Comparison of ENCODE assay signal across 23 mouse cellular contexts in the genomic region with DNA sequence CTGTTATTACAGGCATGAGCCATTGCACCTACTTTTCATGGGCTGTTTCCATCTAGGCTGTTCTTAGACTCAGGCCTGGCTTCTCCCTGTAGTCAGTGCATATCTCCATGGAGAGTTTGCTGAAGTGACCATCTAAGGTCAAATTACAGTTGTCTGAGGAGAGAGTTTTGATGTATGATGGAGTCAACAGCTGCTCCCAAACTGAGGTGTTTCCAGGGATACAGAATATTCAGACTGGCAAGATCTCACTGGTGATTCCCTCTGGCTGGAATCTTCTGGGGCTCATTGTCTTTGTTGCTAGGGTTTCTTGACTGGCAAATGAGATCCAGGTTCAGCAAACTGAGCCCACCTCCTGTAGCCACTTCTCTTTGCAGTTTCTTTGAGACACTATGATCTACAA. TPM values are rescaled to one million over a fixed set of nuclear protein-coding genes. Genes with fewer than 3 reads are reported as not detected.
"Had no signal": no experiment of that assay in that cellular context is flagged by ENCODE, and none has a peak within 500 bp of the region (broad histone marks: within the 10 kb centered on the region; RNA-seq: fewer than 3 reads in every experiment).

No protein-coding gene starts in this region.

- DNase-seq: gastrocnemius, postnatal 14 days; gastrocnemius, postnatal 36 days; heart, adult 11 months; heart, adult 2 months; heart, postnatal 14 days; heart, postnatal 36 days; kidney, adult 9 months; layer of hippocampus, adult 9-11 months; layer of hippocampus, postnatal 36 days; left cerebral cortex, postnatal 4 days; liver, embryonic 13.5 days had no signal

- H3K27me3 ChIP-seq: heart, embryonic 13.5 days; heart, embryonic 15.5 days; hindbrain, embryonic 13.5 days; hindbrain, embryonic 15.5 days; kidney, embryonic 15.5 days; limb, embryonic 13.5 days; limb, embryonic 15.5 days; liver, embryonic 13.5 days had no signal

- ATAC-seq: hindbrain, postnatal 0 days; intestine, embryonic 16.5 days had no signal

- H3K27ac ChIP-seq: heart, adult 2 months; heart, embryonic 13.5 days; heart, embryonic 15.5 days; hindbrain, embryonic 13.5 days; hindbrain, embryonic 15.5 days; hindbrain, postnatal 0 days; kidney, embryonic 15.5 days; kidney, postnatal 0 days; limb, embryonic 13.5 days; limb, embryonic 15.5 days; liver, embryonic 13.5 days had no signal

- H3K36me3 ChIP-seq: heart, embryonic 13.5 days; heart, embryonic 15.5 days; hindbrain, embryonic 13.5 days; hindbrain, embryonic 15.5 days; kidney, embryonic 15.5 days; limb, embryonic 13.5 days; limb, embryonic 15.5 days; liver, embryonic 13.5 days had no signal

- H3K4me1 ChIP-seq: heart, embryonic 13.5 days; heart, embryonic 15.5 days; hindbrain, embryonic 13.5 days; hindbrain, embryonic 15.5 days; kidney, embryonic 15.5 days; limb, embryonic 13.5 days; limb, embryonic 15.5 days had no signal

- H3K9me3 ChIP-seq: heart, embryonic 13.5 days; heart, embryonic 15.5 days; hindbrain, embryonic 13.5 days; hindbrain, embryonic 15.5 days; kidney, embryonic 15.5 days; limb, embryonic 13.5 days; limb, embryonic 15.5 days; liver, embryonic 13.5 days had no signal

- H3K4me3 ChIP-seq: heart, adult 2 months; heart, embryonic 13.5 days; heart, embryonic 15.5 days; hindbrain, embryonic 13.5 days; hindbrain, embryonic 15.5 days; kidney, embryonic 15.5 days; limb, embryonic 13.5 days; limb, embryonic 15.5 days; liver, embryonic 13.5 days had no signal

- H3K4me2 ChIP-seq: heart, embryonic 11.5 days; heart, embryonic 13.5 days; heart, embryonic 15.5 days; hindbrain, embryonic 13.5 days; hindbrain, embryonic 15.5 days; kidney, embryonic 15.5 days; limb, embryonic 13.5 days; limb, embryonic 15.5 days; liver, embryonic 13.5 days had no signal

- H3K9ac ChIP-seq: heart, embryonic 13.5 days; heart, embryonic 15.5 days; hindbrain, embryonic 13.5 days; hindbrain, embryonic 15.5 days; kidney, embryonic 15.5 days; limb, embryonic 13.5 days; limb, embryonic 15.5 days; liver, embryonic 13.5 days had no signal

RNA-seq across cellular contexts. Expression of a gene that starts 26.8 kb away (rescaled TPM):
- polyA plus RNA-seq: hindbrain, embryonic 11.5 days; hindbrain, embryonic 13.5 days had no signal
